Mouse (Mus musculus) olfactory bulb, adult 2 months (tissue): ENCODE results near the gene Plekhm3.

Source experiments
- CTCF ChIP-seq: fragments of 200-500 bp; IDR thresholded peaks from 2 replicates; pipeline ENCODE4 v1.5.1; 2012; ENCODE audit warnings: low read depth, mild to moderate bottlenecking, low read length, moderate library complexity; ENCODE audit not compliant: insufficient read depth
- POLR2A ChIP-seq: fragments of 200-500 bp; IDR thresholded peaks from 2 replicates; pipeline ENCODE4 v1.6.1; 2012; ENCODE audit warnings: mild to moderate bottlenecking, low read depth, low read length, moderate library complexity; ENCODE audit not compliant: insufficient read depth

DNA sequence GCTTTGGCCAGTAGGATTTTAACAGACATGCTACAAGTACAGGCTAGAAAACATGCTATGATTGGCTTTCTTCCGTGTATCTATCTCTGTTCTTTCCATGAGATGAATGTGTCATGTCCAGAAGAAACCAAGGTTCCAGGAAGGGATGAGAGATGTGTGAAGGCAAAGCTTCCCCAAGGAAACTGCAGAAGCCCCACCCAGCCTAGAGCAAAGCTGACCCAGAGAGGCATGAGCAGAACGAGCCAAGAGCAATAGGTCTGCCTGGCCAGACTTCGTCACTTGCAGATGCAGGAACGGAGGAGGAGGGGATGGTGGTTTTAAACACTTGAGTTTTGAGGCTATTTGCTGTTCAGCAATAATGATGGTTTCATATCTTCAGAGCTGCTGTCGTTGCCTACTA, 198.9 kb downstream of the Plekhm3 start:
- TF ChIP-seq CTCF (no peak), POLR2A (no peak)
